Mouse (Mus musculus) CD4-positive naive resting alpha-beta T cell, adult 57 days (primary cell): ENCODE results near the gene Cxcr5. TPM values are rescaled to one million over a fixed set of nuclear protein-coding genes. Genes with fewer than 3 reads are reported as not detected.

ENCODE experiments used
- total RNA-seq: library from RNA; stranded (reverse); gene quantifications from one replicate; pipeline ENCODE4 v1.2.4, GENCODE M21; 2023

Gene Cxcr5
- 15.1 TPM for total RNA-seq

DNA sequence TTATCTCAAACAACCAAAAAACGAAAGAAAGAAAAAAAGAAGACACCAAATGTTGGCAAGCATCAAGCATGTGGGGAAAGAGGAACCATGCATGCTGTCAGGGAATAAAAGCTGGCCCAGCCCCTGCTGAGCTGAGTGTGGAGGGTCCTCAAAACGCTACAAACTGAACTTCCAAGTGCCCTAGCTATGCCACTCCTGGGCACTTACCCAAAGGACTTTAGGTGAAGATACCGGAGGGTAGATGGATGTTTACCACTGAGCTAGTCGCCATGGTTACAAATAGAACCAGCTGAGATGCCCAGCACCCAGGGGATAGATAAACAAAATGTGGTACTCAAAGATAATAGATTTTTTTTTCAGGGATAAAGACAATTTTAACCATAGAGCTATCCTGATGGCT lies at the start of gene Cxcr5:
TSS of gene Cxcr5 (minus strand) at position 281 of the 400 bp plus-strand sequence.

DNA sequence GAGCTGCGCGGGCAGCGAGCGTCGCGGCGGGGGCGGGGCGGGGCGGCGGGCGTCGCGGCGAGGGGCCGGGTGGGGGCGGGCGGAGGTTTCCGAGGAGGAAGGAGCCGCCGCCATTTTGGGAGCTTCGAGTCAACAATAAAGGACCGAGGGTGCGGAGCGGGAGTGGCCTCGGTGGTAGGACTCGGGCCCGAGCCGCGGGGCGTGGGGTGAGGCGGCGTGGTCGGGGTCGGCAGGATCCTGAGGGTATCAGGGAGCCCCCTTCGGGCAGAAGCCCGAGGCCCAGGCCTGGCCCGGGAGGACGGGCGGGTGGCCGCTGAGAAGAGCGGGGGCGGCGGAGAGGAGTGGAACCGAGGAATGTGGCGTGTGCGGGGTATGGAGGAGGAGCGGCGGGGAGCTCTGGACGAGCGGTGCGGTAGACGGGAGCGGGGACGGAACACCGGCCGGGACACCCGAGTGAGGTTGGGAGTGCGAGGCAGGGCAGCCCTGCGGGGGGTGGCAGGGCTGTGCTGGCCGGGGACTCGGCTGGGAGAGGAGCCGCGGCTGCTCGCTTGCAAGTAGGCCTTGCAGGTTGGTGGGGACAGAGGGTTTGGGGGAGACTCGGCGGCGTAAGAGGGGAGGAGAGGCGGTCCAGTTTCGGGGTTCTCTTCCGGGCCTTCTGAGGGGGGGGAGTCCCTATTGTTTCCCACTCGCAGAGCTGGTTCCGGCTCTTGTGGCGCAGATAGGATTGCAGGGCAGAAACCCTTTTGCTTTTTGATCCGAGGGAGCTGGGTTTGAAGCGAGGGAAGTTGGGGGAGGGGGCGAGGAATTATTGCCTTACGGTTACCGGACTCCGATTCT lies 43.3 kb upstream of the Cxcr5 start, which contains the start of gene Ddx6:
TSS of gene Ddx6 (plus strand) at position 114 of the 837 bp plus-strand sequence.

DNA sequence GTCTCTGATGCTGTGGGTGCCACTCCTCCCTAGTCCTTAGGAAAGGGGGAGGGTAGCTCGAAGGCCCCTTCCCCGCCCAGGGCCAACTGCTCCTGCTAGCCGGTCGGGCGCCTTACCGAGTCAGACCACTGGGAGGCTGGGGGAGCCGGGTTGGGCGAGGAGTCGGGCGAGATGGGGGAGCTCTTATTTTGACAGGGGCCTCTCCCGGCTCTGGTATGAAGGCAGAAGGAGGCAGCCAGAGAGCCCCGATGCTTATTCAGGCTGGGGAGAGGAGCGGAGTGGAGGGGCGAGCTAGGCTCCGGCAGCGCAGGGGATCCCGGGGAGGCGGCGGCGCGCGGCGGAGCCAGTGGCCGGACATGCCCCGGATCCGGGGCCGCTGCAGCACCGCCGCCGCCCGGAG lies 79.1 kb downstream of the Cxcr5 start, which contains the start of gene Bcl9l:
TSS of gene Bcl9l (plus strand) at position 274 of the 400 bp plus-strand sequence.

Other genes starting within 250 kb of the Cxcr5 start
- gene C2cd2l, start 241.6 kb downstream of the Cxcr5 start, total RNA-seq, result 25.9 TPM
- 7.2 TPM for gene Dpagt1, start 235.9 kb downstream of the Cxcr5 start, total RNA-seq
- 44.3 TPM for gene H2afx, start 227.2 kb downstream of the Cxcr5 start, total RNA-seq
- 11.2 TPM for gene Hmbs, start 217.6 kb downstream of the Cxcr5 start, total RNA-seq
- 56.4 TPM for gene Vps11, start 200.2 kb downstream of the Cxcr5 start, total RNA-seq
- 64.4 TPM for gene Hyou1, start 182.4 kb downstream of the Cxcr5 start, total RNA-seq
- 16.9 TPM for gene Slc37a4, start 165.0 kb downstream of the Cxcr5 start, total RNA-seq
- 2,873 TPM for gene Rps25, start 154.7 kb downstream of the Cxcr5 start, total RNA-seq
- 41.6 TPM for gene Trappc4, start 154.3 kb downstream of the Cxcr5 start, total RNA-seq
- 44.1 TPM for gene Ccdc84, start 143.3 kb downstream of the Cxcr5 start, total RNA-seq
- gene Foxr1, start 120.7 kb downstream of the Cxcr5 start, total RNA-seq, result not detected
- gene Upk2, start 106.9 kb downstream of the Cxcr5 start, total RNA-seq, result not detected
- gene Bcl9l, start 79.1 kb downstream of the Cxcr5 start, total RNA-seq, result 176 TPM
- 223 TPM for gene Ddx6, start 43.0 kb upstream of the Cxcr5 start, total RNA-seq
- gene Treh, start 111.4 kb upstream of the Cxcr5 start, total RNA-seq, result not detected
- gene Phldb1, start 173.3 kb upstream of the Cxcr5 start, total RNA-seq, result 5.0 TPM
- gene Arcn1, start 206.0 kb upstream of the Cxcr5 start, total RNA-seq, result 120 TPM
- gene Ift46, start 206.0 kb upstream of the Cxcr5 start, total RNA-seq, result 66.4 TPM
- 0.65 TPM for gene Tmem25, start 237.4 kb upstream of the Cxcr5 start, total RNA-seq
- gene Ttc36, start 241.2 kb upstream of the Cxcr5 start, total RNA-seq, result 3.5 TPM